Mouse (Mus musculus) liver, embryonic 14.5 days (tissue): Measurements from ENCODE around the gene Olfr1370.

Source experiments
- CTCF ChIP-seq: IDR thresholded peaks from 2 replicates; pipeline ENCODE4 v1.5.1; 2016; ENCODE audit warnings: antibody characterized with exemption, low read depth, control low read depth
- EP300 ChIP-seq: IDR thresholded peaks from 2 replicates; pipeline ENCODE4 v1.6.1; 2016; ENCODE audit warnings: antibody characterized with exemption, low read depth

GRCm38 (mm10) chr13:21082686-21083085, 7.9 kb upstream of the Olfr1370 start:
- TF ChIP-seq CTCF (no peak), EP300 (no peak)
